Mouse (Mus musculus): ENCODE measurements around the gene Timp3. TPM values are rescaled to one million over a fixed set of nuclear protein-coding genes. Genes with fewer than 3 reads are reported as not detected.

The Timp3 gene
- polyA plus RNA-seq (2015; fragmentation: Nextera tagmentation; extraction: Ambion mirVana) = 43.4 and 43.7 TPM in 2 replicates

GRCm38 (mm10) chr10:86300293-86301116 is at the start of gene Timp3:
TSS of gene Timp3 (plus strand) at chr10:86300372.
- Histone ChIP-seq H3K4me2 (ENCODE audit: low read depth, low read length) (peak within 1 kb of the TSS; percentile 98), H3K27ac (ENCODE audit: low read length) (peak within 1 kb of the TSS; percentile 11), H3K4me1 (ENCODE audit: control insufficient read depth, insufficient read depth, low read length) (peaks cover 21% of the 10 kb centered on the region), H3K9me3 (ENCODE audit: control insufficient read depth, low read length) (no peaks in the 10 kb centered on the region), H3K27me3 (replicated peaks; ENCODE audit: control insufficient read depth, insufficient read depth, low read length) (no peaks in the 10 kb centered on the region), H3K36me3 (ENCODE audit: control insufficient read depth, insufficient read depth, low read length) (no peaks in the 10 kb centered on the region), H3K4me3 (ENCODE audit: low read length) (peak within 1 kb of the TSS; percentile 56), H3K9ac (ENCODE audit: low read depth, low read length) (peak within 1 kb of the TSS; percentile 83)
- peak; percentile 79 for ATAC-seq
- 1% methylated on average over 58 of the region's 65 CpGs for WGBS

GRCm38 (mm10) chr10:86256221-86256620 is 44.0 kb upstream of the Timp3 start:
- H3K9me3 ChIP-seq (ENCODE audit: control insufficient read depth, low read length) = no peaks in the 10 kb centered on the region
- WGBS = 57% methylated on average over 4 of the region's 4 CpGs
- H3K27ac ChIP-seq (ENCODE audit: low read length) = no peak overlapping the region

GRCm38 (mm10) chr10:86257045-86257444 is 43.1 kb upstream of the Timp3 start:
- no peak overlapping the region for H3K9ac ChIP-seq (ENCODE audit: low read depth, low read length)
- 75% methylated on average over 3 of the region's 3 CpGs for WGBS
- no peak for ATAC-seq
- H3K9me3 ChIP-seq (ENCODE audit: control insufficient read depth, low read length) = no peaks in the 10 kb centered on the region
- H3K4me2 ChIP-seq (ENCODE audit: low read depth, low read length) = no peak overlapping the region
- no peak overlapping the region for H3K27ac ChIP-seq (ENCODE audit: low read length)
- H3K4me1 ChIP-seq (ENCODE audit: control insufficient read depth, insufficient read depth, low read length) = no peaks in the 10 kb centered on the region
- H3K27me3 ChIP-seq (replicated peaks; ENCODE audit: control insufficient read depth, insufficient read depth, low read length) = no peaks in the 10 kb centered on the region
- no peak overlapping the region for H3K4me3 ChIP-seq (ENCODE audit: low read length)
- no peaks in the 10 kb centered on the region for H3K36me3 ChIP-seq (ENCODE audit: control insufficient read depth, insufficient read depth, low read length)

More at GRCm38 (mm10) chr10:86256221-86256620, 44.0 kb upstream of the Timp3 start:
- H3K4me2 ChIP-seq (ENCODE audit: low read depth, low read length) = no peak overlapping the region
- no peaks in the 10 kb centered on the region for H3K27me3 ChIP-seq (replicated peaks; ENCODE audit: control insufficient read depth, insufficient read depth, low read length)
- H3K4me1 ChIP-seq (ENCODE audit: control insufficient read depth, insufficient read depth, low read length) = no peaks in the 10 kb centered on the region
- H3K9ac ChIP-seq (ENCODE audit: low read depth, low read length) = no peak overlapping the region
- no peak for ATAC-seq
- no peaks in the 10 kb centered on the region for H3K36me3 ChIP-seq (ENCODE audit: control insufficient read depth, insufficient read depth, low read length)
- H3K4me3 ChIP-seq (ENCODE audit: low read length) = no peak overlapping the region

- Histone ChIP-seq H3K9ac (ENCODE audit: low read depth, low read length) (no peak overlapping the region), H3K4me1 (ENCODE audit: control insufficient read depth, insufficient read depth, low read length) (no peaks in the 10 kb centered on the region), H3K36me3 (ENCODE audit: control insufficient read depth, insufficient read depth, low read length) (no peaks in the 10 kb centered on the region), H3K27me3 (replicated peaks; ENCODE audit: control insufficient read depth, insufficient read depth, low read length) (no peaks in the 10 kb centered on the region), H3K4me3 (ENCODE audit: low read length) (no peak overlapping the region), H3K9me3 (ENCODE audit: control insufficient read depth, low read length) (no peaks in the 10 kb centered on the region), H3K27ac (ENCODE audit: low read length) (no peak overlapping the region), H3K4me2 (ENCODE audit: low read depth, low read length) (no peak overlapping the region)
- 72% methylated on average over 4 of the region's 4 CpGs for WGBS
- no peak for ATAC-seq
Observed at GRCm38 (mm10) chr10:86258046-86258445, 42.1 kb upstream of the Timp3 start.

GRCm38 (mm10) chr10:86258992-86259391 is 41.2 kb upstream of the Timp3 start:
- H3K9ac ChIP-seq (ENCODE audit: low read depth, low read length) = no peak overlapping the region
- H3K27ac ChIP-seq (ENCODE audit: low read length) = no peak overlapping the region
- no peak for ATAC-seq
- no peaks in the 10 kb centered on the region for H3K9me3 ChIP-seq (ENCODE audit: control insufficient read depth, low read length)
- 80% methylated on average over 3 of the region's 3 CpGs for WGBS
- no peaks in the 10 kb centered on the region for H3K4me1 ChIP-seq (ENCODE audit: control insufficient read depth, insufficient read depth, low read length)
- no peak overlapping the region for H3K4me2 ChIP-seq (ENCODE audit: low read depth, low read length)
- H3K4me3 ChIP-seq (ENCODE audit: low read length) = no peak overlapping the region
- H3K36me3 ChIP-seq (ENCODE audit: control insufficient read depth, insufficient read depth, low read length) = no peaks in the 10 kb centered on the region
- no peaks in the 10 kb centered on the region for H3K27me3 ChIP-seq (replicated peaks; ENCODE audit: control insufficient read depth, insufficient read depth, low read length)

- Histone ChIP-seq H3K36me3 (ENCODE audit: control insufficient read depth, insufficient read depth, low read length) (no peaks in the 10 kb centered on the region), H3K4me2 (ENCODE audit: low read depth, low read length) (no peak overlapping the region), H3K4me3 (ENCODE audit: low read length) (no peak overlapping the region), H3K9me3 (ENCODE audit: control insufficient read depth, low read length) (no peaks in the 10 kb centered on the region), H3K27ac (ENCODE audit: low read length) (no peak overlapping the region), H3K4me1 (ENCODE audit: control insufficient read depth, insufficient read depth, low read length) (no peaks in the 10 kb centered on the region), H3K27me3 (replicated peaks; ENCODE audit: control insufficient read depth, insufficient read depth, low read length) (no peaks in the 10 kb centered on the region), H3K9ac (ENCODE audit: low read depth, low read length) (no peak overlapping the region)
- WGBS = 74% methylated on average over 2 of the region's 2 CpGs
- ATAC-seq = no peak
Observed at GRCm38 (mm10) chr10:86261725-86262124, 38.4 kb upstream of the Timp3 start.

GRCm38 (mm10) chr10:86264618-86265017 is 35.6 kb upstream of the Timp3 start:
- Histone ChIP-seq H3K4me2 (ENCODE audit: low read depth, low read length) (no peak overlapping the region), H3K36me3 (ENCODE audit: control insufficient read depth, insufficient read depth, low read length) (no peaks in the 10 kb centered on the region), H3K27ac (ENCODE audit: low read length) (no peak overlapping the region), H3K4me3 (ENCODE audit: low read length) (no peak overlapping the region), H3K9ac (ENCODE audit: low read depth, low read length) (no peak overlapping the region), H3K27me3 (replicated peaks; ENCODE audit: control insufficient read depth, insufficient read depth, low read length) (no peaks in the 10 kb centered on the region), H3K9me3 (ENCODE audit: control insufficient read depth, low read length) (no peaks in the 10 kb centered on the region), H3K4me1 (ENCODE audit: control insufficient read depth, insufficient read depth, low read length) (no peaks in the 10 kb centered on the region)
- WGBS = 77% methylated on average over 9 of the region's 9 CpGs
- no peak for ATAC-seq

GRCm38 (mm10) chr10:86270254-86270653 is 29.9 kb upstream of the Timp3 start:
- no peaks in the 10 kb centered on the region for H3K4me1 ChIP-seq (ENCODE audit: control insufficient read depth, insufficient read depth, low read length)
- H3K9me3 ChIP-seq (ENCODE audit: control insufficient read depth, low read length) = no peaks in the 10 kb centered on the region
- 52% methylated on average over 3 of the region's 3 CpGs for WGBS
- no peak overlapping the region for H3K9ac ChIP-seq (ENCODE audit: low read depth, low read length)
- H3K27me3 ChIP-seq (replicated peaks; ENCODE audit: control insufficient read depth, insufficient read depth, low read length) = no peaks in the 10 kb centered on the region
- no peak overlapping the region for H3K4me3 ChIP-seq (ENCODE audit: low read length)
- ATAC-seq = no peak
- H3K27ac ChIP-seq (ENCODE audit: low read length) = no peak overlapping the region
- H3K36me3 ChIP-seq (ENCODE audit: control insufficient read depth, insufficient read depth, low read length) = no peaks in the 10 kb centered on the region
- H3K4me2 ChIP-seq (ENCODE audit: low read depth, low read length) = no peak overlapping the region

GRCm38 (mm10) chr10:86272826-86273225 is 27.3 kb upstream of the Timp3 start:
- no peak for ATAC-seq
- no peaks in the 10 kb centered on the region for H3K4me1 ChIP-seq (ENCODE audit: control insufficient read depth, insufficient read depth, low read length)
- no peak overlapping the region for H3K9ac ChIP-seq (ENCODE audit: low read depth, low read length)
- H3K9me3 ChIP-seq (ENCODE audit: control insufficient read depth, low read length) = no peaks in the 10 kb centered on the region
- WGBS = 79% methylated on average over 3 of the region's 3 CpGs
- H3K27me3 ChIP-seq (replicated peaks; ENCODE audit: control insufficient read depth, insufficient read depth, low read length) = no peaks in the 10 kb centered on the region
- no peaks in the 10 kb centered on the region for H3K36me3 ChIP-seq (ENCODE audit: control insufficient read depth, insufficient read depth, low read length)
- no peak overlapping the region for H3K4me2 ChIP-seq (ENCODE audit: low read depth, low read length)
- H3K4me3 ChIP-seq (ENCODE audit: low read length) = no peak overlapping the region
- no peak overlapping the region for H3K27ac ChIP-seq (ENCODE audit: low read length)
